Mouse (Mus musculus) CH12.LX (cell line): ENCODE measurements around the gene Cfl2. TPM values are rescaled to one million over a fixed set of nuclear protein-coding genes. Genes with fewer than 3 reads are reported as not detected.

ENCODE experiments used
- DNase-seq: peaks from one replicate; pipeline ENCODE4 v3.0.0-alpha.2; 2013; ENCODE audit errors: extremely low read depth
- H3K27ac ChIP-seq: 2 replicates; pipeline ENCODE4 v1.5.1; 2012; ENCODE audit warnings: low read depth, mild to moderate bottlenecking, control low read depth, moderate library complexity; ENCODE audit not compliant: insufficient read depth
- H3K27me3 ChIP-seq: replicated peaks from 2 replicates; pipeline ENCODE3; 2012; ENCODE audit warnings: inconsistent platforms
- H3K36me3 ChIP-seq, 2 experiments: replicated peaks in 1 of 2; 2 replicates each; pipeline versions ENCODE3 to v1.6.1; 2012; ENCODE audit warnings: inconsistent platforms in 1 of 2, low read length in 1 of 2, mild to moderate bottlenecking in 1 of 2, mixed read lengths in 1 of 2, moderate library complexity in 1 of 2; ENCODE audit not compliant: control insufficient read depth in 1 of 2, insufficient read depth in 1 of 2
- H3K4me1 ChIP-seq, 2 experiments: 2 replicates each; pipeline ENCODE4 v1.6.1; 2012; ENCODE audit warnings: inconsistent platforms in 1 of 2, moderate library complexity in 1 of 2; ENCODE audit not compliant: insufficient read depth in 2 of 2, control insufficient read depth in 1 of 2
- H3K4me2 ChIP-seq: 2 replicates; pipeline ENCODE4 v1.6.1; 2012; ENCODE audit warnings: low read depth, mild to moderate bottlenecking, control low read depth; ENCODE audit not compliant: poor library complexity, insufficient read depth, severe bottlenecking
- H3K4me3 ChIP-seq, 3 experiments: fragments of 150-350 bp in 1 of 3; sonication (generic) in 1 of 3; replicated peaks in 1 of 3; 2 replicates each; pipeline versions ENCODE3 to v1.5.1; 2011 to 2012; ENCODE audit warnings: low read depth in 2 of 3, low read length in 2 of 3, mild to moderate bottlenecking in 2 of 3, moderate library complexity in 2 of 3, control low read depth in 1 of 3, improper control_type of control experiment in 1 of 3, inconsistent platforms in 1 of 3, mixed read lengths in 1 of 3; ENCODE audit not compliant: poor library complexity in 1 of 3
- H3K79me2 ChIP-seq: replicated peaks from 2 replicates; pipeline ENCODE4 v1.6.1; 2012; ENCODE audit warnings: mild to moderate bottlenecking, moderate library complexity; ENCODE audit not compliant: control insufficient read depth, poor library complexity, insufficient read depth, severe bottlenecking; ENCODE audit errors: extremely low read depth
- H3K9ac ChIP-seq: 2 replicates; pipeline ENCODE4 v1.6.1; 2012; ENCODE audit warnings: low read depth, mild to moderate bottlenecking, control low read depth, moderate library complexity; ENCODE audit not compliant: insufficient read depth
- H3K9me3 ChIP-seq: replicated peaks from 2 replicates; pipeline ENCODE3; 2012; ENCODE audit warnings: low read length, inconsistent platforms, mixed read lengths
- BHLHE40 ChIP-seq: IDR thresholded peaks from 2 replicates; pipeline ENCODE4 v1.6.1; 2011; ENCODE audit warnings: mild to moderate bottlenecking, low read depth, low read length, improper control_type of control experiment
- CHD2 ChIP-seq: IDR thresholded peaks from 2 replicates; pipeline ENCODE4 v1.6.1; 2011; ENCODE audit warnings: low read length, improper control_type of control experiment
- E2F4 ChIP-seq: IDR thresholded peaks from 2 replicates; pipeline ENCODE4 v1.6.1; 2011; ENCODE audit warnings: low read depth, low read length, improper control_type of control experiment; ENCODE audit not compliant: insufficient replicate concordance
- IRF4 ChIP-seq: IDR thresholded peaks from 2 replicates; pipeline ENCODE4 v1.6.1; 2014; ENCODE audit warnings: low read depth, mild to moderate bottlenecking, inconsistent platforms, low read length, improper control_type of control experiment
- JUN ChIP-seq: IDR thresholded peaks from 2 replicates; pipeline ENCODE4 v1.6.1; 2011; ENCODE audit warnings: low read depth, mild to moderate bottlenecking, low read length, improper control_type of control experiment, moderate library complexity; ENCODE audit not compliant: insufficient read depth
- JUND ChIP-seq: conservative IDR thresholded peaks from 2 replicates; pipeline ENCODE4 v1.6.1; 2011; ENCODE audit warnings: low read depth, low read length, improper control_type of control experiment
- KAT2A ChIP-seq: IDR thresholded peaks from 2 replicates; pipeline ENCODE4 v1.6.1; 2012; ENCODE audit warnings: low read length, improper control_type of control experiment, inconsistent platforms; ENCODE audit not compliant: insufficient replicate concordance
- MAFK ChIP-seq: IDR thresholded peaks from 2 replicates; pipeline ENCODE4 v1.6.1; 2011; ENCODE audit warnings: low read length, improper control_type of control experiment; ENCODE audit not compliant: insufficient replicate concordance
- MAX ChIP-seq: IDR thresholded peaks from 2 replicates; pipeline ENCODE4 v1.6.1; 2011; ENCODE audit warnings: low read length, improper control_type of control experiment
- MAZ ChIP-seq: IDR thresholded peaks from 2 replicates; pipeline ENCODE4 v1.6.1; 2012; ENCODE audit warnings: low read depth, mild to moderate bottlenecking, inconsistent platforms, low read length, improper control_type of control experiment, moderate library complexity
- MEF2A ChIP-seq: IDR thresholded peaks from 2 replicates; pipeline ENCODE4 v1.6.1; 2014; ENCODE audit warnings: low read depth, mild to moderate bottlenecking, inconsistent platforms, low read length, improper control_type of control experiment, borderline replicate concordance
- MXI1 ChIP-seq: IDR thresholded peaks from 2 replicates; pipeline ENCODE4 v1.6.1; 2011; ENCODE audit warnings: mild to moderate bottlenecking, low read depth, low read length, improper control_type of control experiment
- NELFE ChIP-seq: IDR thresholded peaks from 2 replicates; pipeline ENCODE4 v1.6.1; 2011; ENCODE audit warnings: low read depth, low read length, improper control_type of control experiment
- POLR2A ChIP-seq: IDR thresholded peaks from 2 replicates; pipeline ENCODE4 v1.6.1; 2011; ENCODE audit warnings: low read depth, mild to moderate bottlenecking, improper control_type of control experiment, low read length
- RAD21 ChIP-seq: IDR thresholded peaks from 2 replicates; pipeline ENCODE4 v1.6.1; 2011; ENCODE audit warnings: low read depth, mild to moderate bottlenecking, low read length, improper control_type of control experiment, moderate library complexity
- SMC3 ChIP-seq: IDR thresholded peaks from 2 replicates; pipeline ENCODE4 v1.6.1; 2011; ENCODE audit warnings: low read depth, low read length, improper control_type of control experiment
- TBP ChIP-seq: conservative IDR thresholded peaks from 2 replicates; pipeline ENCODE4 v1.6.1; 2011; ENCODE audit warnings: low read depth, low read length, improper control_type of control experiment
- UBTF ChIP-seq: IDR thresholded peaks from 2 replicates; pipeline ENCODE4 v1.6.1; 2012; ENCODE audit warnings: low read depth, mild to moderate bottlenecking, inconsistent platforms, low read length, improper control_type of control experiment, moderate library complexity
- USF1 ChIP-seq: IDR thresholded peaks from 2 replicates; pipeline ENCODE4 v1.6.1; 2014; ENCODE audit warnings: low read depth, mild to moderate bottlenecking, inconsistent platforms, low read length, improper control_type of control experiment
- ZC3H11A ChIP-seq: IDR thresholded peaks from 2 replicates; pipeline ENCODE4 v1.6.1; 2012; ENCODE audit warnings: low read depth, mild to moderate bottlenecking, inconsistent platforms, low read length, improper control_type of control experiment
- ZKSCAN1 ChIP-seq: IDR thresholded peaks from 2 replicates; pipeline ENCODE4 v1.6.1; 2012; ENCODE audit warnings: low read depth, inconsistent platforms, low read length, improper control_type of control experiment, borderline replicate concordance
- ZMIZ1 ChIP-seq: IDR thresholded peaks from 2 replicates; pipeline ENCODE4 v1.6.1; 2012; ENCODE audit warnings: low read depth, mild to moderate bottlenecking, inconsistent platforms, low read length, improper control_type of control experiment
- ZNF384 ChIP-seq: IDR thresholded peaks from 2 replicates; pipeline ENCODE4 v1.6.1; 2012; ENCODE audit warnings: low read depth, low read length, improper control_type of control experiment, inconsistent platforms
- dilution Hi-C: fragments of 300-500 bp; cut with MboI; formaldehyde crosslinking; loops from 2 replicates; pipeline ENCODE4 v1.14.3; 2020; ENCODE audit warnings: low sequenced_read_pairs; ENCODE audit not compliant: extremely low pct_unique_long_range_greater_than_20kb, extremely low pct_ligation_motif_present
- in situ Hi-C: fragments of 300-500 bp; cut with MboI; formaldehyde crosslinking; loops from 3 replicates; pipeline ENCODE4 v1.14.3; 2019; ENCODE audit warnings: low sequenced_read_pairs, low pct_ligation_motif_present, low pct_unique_long_range_greater_than_20kb, mixed read lengths
- polyA plus RNA-seq: library from polyadenylated mRNA; unstranded; fragments of >175 nt; gene quantifications from 2 replicates; pipeline ENCODE4 v1.2.1, GENCODE M21; 2012; ENCODE audit warnings: low read depth; ENCODE audit not compliant: insufficient read length
- total RNA-seq, 2 experiments: library from RNA; depleted of rRNA; stranded (reverse); fragments of 300-350 nt in 1 of 2; fragments of >200 nt in 1 of 2; gene quantifications; 2 replicates each; pipeline ENCODE4 v1.2.3; 2012 to 2014

Cfl2 gene
- total and polyA plus RNA-seq, 3 experiments: 6.1 to 25.2 (median 13.8) TPM

GRCm38 (mm10) chr12:54879630-54880029 is 17.0 kb upstream of the Cfl2 start (continued):
- TF ChIP-seq RAD21: peak; percentile 58

GRCm38 (mm10) chr12:54879211-54879610 is 16.5 kb upstream of the Cfl2 start:
- in situ Hi-C loops: loop anchor here (5.0 kb wide), 1 partner anchor 42 kb away; no protein-coding TSS in a partner anchor

GRCm38 (mm10) chr12:54877875-54878274 is 15.2 kb upstream of the Cfl2 start:
- in situ Hi-C loops (loop anchor here (5.0 kb wide), 1 partner anchor 41 kb away; no protein-coding TSS in a partner anchor), dilution Hi-C loops (no loop called here)
- TF ChIP-seq ZNF384: no peak
- TF ChIP-seq POLR2A: no peak
- TF ChIP-seq CHD2: no peak
- no peak for TF ChIP-seq MAFK
- TF ChIP-seq MXI1: no peak
- TF ChIP-seq USF1: no peak
- TF ChIP-seq JUND: no peak
- TF ChIP-seq ZC3H11A: no peak
- TF ChIP-seq ZMIZ1: no peak
- no peak for TF ChIP-seq MAX
- no peak for TF ChIP-seq MAZ
- Histone ChIP-seq H3K79me2 (no peaks in the 10 kb centered on the region), H3K36me3 (no peaks in the 10 kb centered on the region), H3K9ac (no peak overlapping the region), H3K4me3 (no peak overlapping the region), H3K4me2 (no peak overlapping the region), H3K4me1 (peaks cover 0 to 6% of the 10 kb centered on the region in 2 experiments; a peak in 1 of 4 replicates), H3K27ac (no peak overlapping the region), H3K9me3 (peaks cover 2% of the 10 kb centered on the region), H3K27me3 (no peaks in the 10 kb centered on the region)
- no peak for DNase-seq

More at GRCm38 (mm10) chr12:54879211-54879610, 16.5 kb upstream of the Cfl2 start:
- Histone ChIP-seq H3K36me3 (no peaks in the 10 kb centered on the region), H3K9ac (no peak overlapping the region), H3K9me3 (peaks cover 3% of the 10 kb centered on the region), H3K4me2 (no peak overlapping the region), H3K4me1 (peaks cover 0 to 6% of the 10 kb centered on the region in 2 experiments; a peak in 1 of 4 replicates), H3K27ac (no peak overlapping the region), H3K27me3 (no peaks in the 10 kb centered on the region), H3K79me2 (no peaks in the 10 kb centered on the region), H3K4me3 (no peak overlapping the region)
- DNase-seq: no peak
- no peak for TF ChIP-seq SMC3
- TF ChIP-seq USF1: no peak
- TF ChIP-seq JUN: no peak
- no peak for TF ChIP-seq KAT2A
- no peak for TF ChIP-seq ZMIZ1
- no peak for TF ChIP-seq E2F4
- no peak for TF ChIP-seq MEF2A
- no peak for TF ChIP-seq IRF4
- no peak for TF ChIP-seq BHLHE40
- TF ChIP-seq NELFE: no peak
- TF ChIP-seq TBP: no peak
- no peak for TF ChIP-seq MAX
- no peak for TF ChIP-seq MXI1
- TF ChIP-seq ZKSCAN1: no peak
- no peak for TF ChIP-seq UBTF
- dilution Hi-C loops: no loop called here
